Mouse (Mus musculus) cerebellum, adult 2 months (tissue): Measurements from ENCODE around the gene Atp1a2.

Experiments used
- CTCF ChIP-seq: fragments of 200-500 bp; IDR thresholded peaks from 2 replicates; pipeline ENCODE4 v1.5.1; 2011; ENCODE audit warnings: low read depth, mild to moderate bottlenecking, control low read depth, low read length, moderate library complexity, borderline replicate concordance; ENCODE audit not compliant: insufficient read depth
- POLR2A ChIP-seq: fragments of 200-500 bp; IDR thresholded peaks from 2 replicates; pipeline ENCODE4 v1.6.1; 2011; ENCODE audit warnings: low read length, control low read depth, borderline replicate concordance; ENCODE audit not compliant: insufficient read depth

DNA sequence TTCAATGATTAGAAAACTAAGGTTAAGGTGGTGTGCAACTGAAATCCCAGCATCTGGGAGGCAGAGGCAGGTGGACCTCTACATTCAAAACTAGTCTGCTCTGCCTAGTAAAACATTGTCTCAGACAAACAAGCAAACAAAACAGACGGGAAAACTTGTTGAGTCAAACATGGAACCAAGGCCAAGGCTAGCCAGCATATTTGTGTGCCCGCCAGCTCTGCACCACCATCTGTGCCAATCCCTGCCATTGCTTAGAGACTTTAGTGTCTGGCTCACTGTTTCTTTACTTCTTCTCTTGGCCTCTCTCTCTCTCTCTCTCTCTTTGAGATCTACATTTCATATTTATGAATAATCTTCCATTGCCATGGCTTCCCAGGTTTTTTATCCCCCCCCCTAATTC, 69.7 kb downstream of the Atp1a2 start:
- TF ChIP-seq CTCF (no peak), POLR2A (no peak)
